Mouse (Mus musculus) intestine, postnatal 0 days (tissue): ENCODE results near the gene Adgrl4. TPM values are rescaled to one million over a fixed set of nuclear protein-coding genes. Genes with fewer than 3 reads are reported as not detected.

Experiments
- ATAC-seq: fragments of 200-750 bp; cut with Nextera tagmentation; 2 replicates; pipeline ENCODE4 v1.8.0; 2017; ENCODE audit warnings: mild to moderate bottlenecking, moderate TSS enrichment, moderate library complexity
- H3K27ac ChIP-seq: fragments of 300-500 bp; sonication (generic); 2 replicates; pipeline ENCODE4 v1.5.1; 2014; ENCODE audit warnings: mild to moderate bottlenecking, low read depth, low read length, moderate library complexity
- H3K27me3 ChIP-seq: fragments of 300-500 bp; sonication (generic); replicated peaks from 2 replicates; pipeline ENCODE4 v1.6.1; 2014; ENCODE audit warnings: low read length, mixed read lengths; ENCODE audit not compliant: control insufficient read depth, insufficient read depth
- H3K36me3 ChIP-seq: fragments of 300-500 bp; sonication (generic); 2 replicates; pipeline ENCODE4 v1.6.1; 2014; ENCODE audit warnings: mild to moderate bottlenecking, moderate library complexity; ENCODE audit not compliant: control insufficient read depth, insufficient read depth
- H3K4me1 ChIP-seq: fragments of 300-500 bp; sonication (generic); replicated peaks from 2 replicates; pipeline ENCODE4 v1.6.1; 2014; ENCODE audit warnings: antibody characterized with exemption, low read length, mixed read lengths; ENCODE audit not compliant: control insufficient read depth, insufficient read depth
- H3K4me2 ChIP-seq: fragments of 300-500 bp; sonication (generic); replicated peaks from 2 replicates; pipeline ENCODE4 v1.6.1; 2014; ENCODE audit warnings: low read depth, mild to moderate bottlenecking, moderate library complexity
- H3K4me3 ChIP-seq: fragments of 300-500 bp; sonication (generic); 2 replicates; pipeline ENCODE4 v1.5.1; 2014; ENCODE audit warnings: low read depth, low read length
- H3K9ac ChIP-seq: fragments of 300-500 bp; sonication (generic); 2 replicates; pipeline ENCODE4 v1.6.1; 2014; ENCODE audit warnings: mild to moderate bottlenecking, low read depth, low read length
- H3K9me3 ChIP-seq: fragments of 300-500 bp; sonication (generic); 2 replicates; pipeline ENCODE4 v1.6.1; 2016; ENCODE audit warnings: mixed run types; ENCODE audit not compliant: control insufficient read depth
- CTCF ChIP-seq: sonication (generic); IDR thresholded peaks from 2 replicates; pipeline ENCODE4 v1.5.1; 2016; ENCODE audit warnings: low read depth, mild to moderate bottlenecking, control low read depth, antibody characterized with exemption, moderate library complexity
- WGBS: fragments of 180-500 bp; shearing (Covaris S2); extraction: QIAGEN DNeasy Blood & Tissue Kit; methylation state at CpG from one replicate; pipeline ENCODE4 v1.1.7; 2014; 5-methylcytosine and 5-hydroxymethylcytosine counted together
- polyA plus RNA-seq: library from polyadenylated mRNA; unstranded; fragments of >200 nt; fragmentation: Nextera tagmentation; extraction: Ambion mirVana; gene quantifications from 2 replicates; pipeline ENCODE4 v1.2.1, GENCODE M21; 2015

The Adgrl4 gene
- polyA plus RNA-seq, 1 experiment from 2014 or later: 6.6 TPM

DNA sequence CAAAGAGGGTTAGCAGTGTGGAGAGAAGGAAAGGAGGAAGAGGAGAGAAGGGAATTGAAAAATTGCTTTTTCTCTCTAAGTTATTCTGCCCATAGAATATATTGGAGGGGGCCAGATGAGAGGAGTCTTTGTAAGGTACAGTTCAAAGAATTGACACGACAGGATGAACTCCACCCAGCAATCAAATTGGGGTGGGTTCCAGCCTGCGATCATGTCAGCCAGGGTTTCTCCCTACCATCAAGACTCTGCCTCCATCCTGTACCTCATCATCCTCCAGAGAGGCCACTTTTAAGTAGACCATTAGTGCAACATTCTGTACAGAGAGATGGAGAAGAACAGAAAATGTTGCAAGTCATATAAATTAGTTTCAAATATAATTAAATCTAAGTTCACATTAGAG, 2.3 kb downstream of the Adgrl4 start:
- ATAC-seq: no peak
- no peaks in the 10 kb centered on the region for H3K27me3 ChIP-seq
- no peak overlapping the region for H3K4me2 ChIP-seq
- TF ChIP-seq CTCF: no peak
- no peak overlapping the region for H3K9ac ChIP-seq
- H3K9me3 ChIP-seq: no peaks in the 10 kb centered on the region
- WGBS: 69% methylated on average over 2 of the region's 2 CpGs
- H3K36me3 ChIP-seq: no peaks in the 10 kb centered on the region
- no peak overlapping the region for H3K27ac ChIP-seq
- H3K4me3 ChIP-seq: no peak overlapping the region
- no peaks in the 10 kb centered on the region for H3K4me1 ChIP-seq

DNA sequence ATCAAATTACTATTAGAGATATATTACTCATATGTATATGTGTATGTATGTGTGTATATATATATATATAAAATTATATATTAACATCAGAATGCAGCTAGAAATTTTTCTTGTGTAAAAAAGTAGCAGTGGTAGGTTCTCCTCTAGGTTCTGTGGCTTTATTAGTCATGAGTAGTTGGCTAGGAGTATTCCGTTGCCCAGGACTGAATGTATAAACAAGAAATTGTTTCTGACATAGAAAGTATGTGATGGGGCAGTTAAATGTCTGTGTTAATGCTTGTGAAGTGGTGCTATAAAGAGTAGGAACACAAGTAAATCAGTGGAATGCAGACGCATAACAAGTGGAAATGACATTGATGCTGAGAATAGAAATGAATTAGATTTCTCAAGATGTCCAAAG, 4.3 kb downstream of the Adgrl4 start:
- Histone ChIP-seq H3K4me2 (no peak overlapping the region), H3K9ac (no peak overlapping the region), H3K36me3 (no peaks in the 10 kb centered on the region), H3K4me3 (no peak overlapping the region), H3K9me3 (no peaks in the 10 kb centered on the region), H3K27me3 (no peaks in the 10 kb centered on the region), H3K27ac (no peak overlapping the region), H3K4me1 (no peaks in the 10 kb centered on the region)
- TF ChIP-seq CTCF: no peak
- 69% methylated on average over 2 of the region's 2 CpGs for WGBS
- ATAC-seq: no peak

DNA sequence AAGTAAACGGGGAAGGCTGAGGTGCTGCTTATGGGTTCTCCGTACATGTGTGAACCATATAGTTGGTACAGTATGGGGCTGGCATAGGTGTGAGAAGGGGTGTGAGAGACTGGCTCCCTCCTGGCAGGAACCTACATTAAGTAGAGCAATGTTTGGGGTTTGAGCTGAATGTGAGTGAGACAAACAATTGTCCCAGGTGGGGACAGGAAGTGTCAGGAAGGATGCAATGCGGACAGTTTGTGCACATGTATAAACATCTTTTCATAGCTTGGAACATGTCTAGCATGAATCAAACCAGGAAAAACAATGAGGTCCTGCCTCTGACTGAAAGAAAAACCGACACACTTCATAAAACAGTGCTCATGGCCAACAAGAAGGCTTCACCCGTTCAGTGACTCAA, 5.8 kb downstream of the Adgrl4 start:
- Histone ChIP-seq H3K27me3 (no peaks in the 10 kb centered on the region), H3K9me3 (no peaks in the 10 kb centered on the region), H3K4me1 (no peaks in the 10 kb centered on the region), H3K36me3 (no peaks in the 10 kb centered on the region), H3K4me3 (no peak overlapping the region), H3K9ac (no peak overlapping the region), H3K27ac (no peak overlapping the region), H3K4me2 (no peak overlapping the region)
- WGBS: 74% methylated on average over 5 of the region's 5 CpGs
- ATAC-seq: no peak
- no peak for TF ChIP-seq CTCF

DNA sequence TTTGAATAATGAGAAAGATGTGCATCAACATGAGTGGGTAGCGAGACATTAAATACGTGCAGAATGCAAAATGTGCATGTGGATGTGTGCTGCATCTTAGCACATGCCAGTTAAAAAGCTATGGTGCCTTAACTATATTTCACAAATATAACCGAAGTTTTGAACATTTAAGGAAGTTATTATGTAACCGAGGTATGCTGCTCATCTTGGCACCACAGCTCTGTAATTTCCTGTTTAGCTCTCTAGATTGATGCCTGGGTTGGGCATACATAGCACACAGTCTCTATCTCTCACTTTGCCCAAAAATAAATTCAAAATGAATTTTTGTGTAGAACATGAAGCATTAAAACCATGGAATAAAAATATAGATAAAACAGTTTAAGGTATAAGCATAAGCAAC, 6.6 kb downstream of the Adgrl4 start:
- no peak overlapping the region for H3K9ac ChIP-seq
- H3K36me3 ChIP-seq: no peaks in the 10 kb centered on the region
- H3K4me2 ChIP-seq: no peak overlapping the region
- H3K9me3 ChIP-seq: no peaks in the 10 kb centered on the region
- TF ChIP-seq CTCF: no peak
- no peaks in the 10 kb centered on the region for H3K4me1 ChIP-seq
- WGBS: 83% methylated on average over 4 of the region's 4 CpGs
- no peak overlapping the region for H3K27ac ChIP-seq
- H3K4me3 ChIP-seq: no peak overlapping the region
- no peaks in the 10 kb centered on the region for H3K27me3 ChIP-seq
- no peak for ATAC-seq

DNA sequence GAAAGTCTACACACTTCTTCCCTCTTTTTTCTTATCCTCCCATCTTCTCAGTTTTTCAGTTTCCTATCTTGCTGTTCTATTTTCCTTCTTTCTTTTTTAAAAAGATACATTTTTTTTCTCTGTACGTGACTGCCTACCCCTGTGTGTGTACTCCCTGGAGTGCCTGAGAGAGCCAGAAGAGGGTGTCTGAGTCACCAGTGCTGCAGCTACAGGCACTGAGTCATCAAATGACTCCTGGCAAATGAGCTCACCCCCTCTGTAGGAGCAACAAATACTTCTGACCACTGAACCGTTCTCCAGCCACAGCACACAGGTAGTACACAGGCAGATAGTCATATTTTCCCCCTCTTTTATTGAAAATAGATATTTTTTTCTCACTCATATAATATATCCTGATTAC, 8.2 kb downstream of the Adgrl4 start:
- no peak for TF ChIP-seq CTCF
- H3K27me3 ChIP-seq: no peaks in the 10 kb centered on the region
- no peaks in the 10 kb centered on the region for H3K9me3 ChIP-seq
- H3K4me1 ChIP-seq: no peaks in the 10 kb centered on the region
- H3K4me2 ChIP-seq: no peak overlapping the region
- whole genome bisulfite sequencing: 47% methylated on average over 2 of the region's 2 CpGs
- H3K4me3 ChIP-seq: no peak overlapping the region
- ATAC-seq: no peak
- no peak overlapping the region for H3K9ac ChIP-seq
- no peak overlapping the region for H3K27ac ChIP-seq
- no peaks in the 10 kb centered on the region for H3K36me3 ChIP-seq

GRCm38 (mm10) chr3:151454985-151455701, 17.5 kb downstream of the Adgrl4 start:
- Histone ChIP-seq H3K9ac (no peak overlapping the region), H3K4me2 (no peak overlapping the region), H3K4me1 (no peaks in the 10 kb centered on the region), H3K9me3 (no peaks in the 10 kb centered on the region), H3K4me3 (no peak overlapping the region), H3K27ac (no peak overlapping the region), H3K36me3 (no peaks in the 10 kb centered on the region), H3K27me3 (no peaks in the 10 kb centered on the region)
- no peak for ATAC-seq
- WGBS: 62% methylated on average over 6 of the region's 6 CpGs
- TF ChIP-seq CTCF: no peak
